Mouse (Mus musculus) intestine, embryonic 14.5 days (tissue): ENCODE results near the gene Mxra7. TPM values are rescaled to one million over a fixed set of nuclear protein-coding genes. Genes with fewer than 3 reads are reported as not detected.

Experiments used
- ATAC-seq: fragments of 200-750 bp; cut with Nextera tagmentation; replicated peaks from 2 replicates; pipeline ENCODE4 v1.8.0; 2017; ENCODE audit warnings: low read depth, moderate number of reproducible peaks, moderate TSS enrichment, moderate library complexity; ENCODE audit not compliant: low FRiP score, low TSS enrichment
- DNase-seq: peaks from one replicate; pipeline ENCODE4 v3.0.0-alpha.2; 2018; ENCODE audit warnings: low spot score
- H3K27ac ChIP-seq: fragments of 300-500 bp; sonication (generic); 2 replicates; pipeline ENCODE4 v1.5.1; 2014; ENCODE audit warnings: low read depth, mild to moderate bottlenecking, control low read depth
- H3K27me3 ChIP-seq: fragments of 300-500 bp; sonication (generic); replicated peaks from 2 replicates; pipeline ENCODE4 v1.6.1; 2014; ENCODE audit warnings: low read length, control low read depth; ENCODE audit not compliant: control insufficient read depth, insufficient read depth
- H3K36me3 ChIP-seq: fragments of 300-500 bp; sonication (generic); 2 replicates; pipeline ENCODE4 v1.6.1; 2014; ENCODE audit warnings: low read length, control low read depth; ENCODE audit not compliant: control insufficient read depth, insufficient read depth
- H3K4me1 ChIP-seq: fragments of 300-500 bp; sonication (generic); replicated peaks from 2 replicates; pipeline ENCODE4 v1.6.1; 2014; ENCODE audit warnings: low read length, control low read depth, mixed read lengths; ENCODE audit not compliant: control insufficient read depth, insufficient read depth
- H3K4me2 ChIP-seq: fragments of 300-500 bp; sonication (generic); 2 replicates; pipeline ENCODE4 v1.6.1; 2014; ENCODE audit warnings: low read length
- H3K4me3 ChIP-seq: fragments of 300-500 bp; sonication (generic); 2 replicates; pipeline ENCODE4 v1.5.1; 2014; ENCODE audit warnings: low read depth, low read length, control low read depth, mixed read lengths
- H3K9ac ChIP-seq: fragments of 300-500 bp; sonication (generic); 2 replicates; pipeline ENCODE4 v1.6.1; 2014; ENCODE audit warnings: mild to moderate bottlenecking, low read length
- H3K9me3 ChIP-seq: fragments of 300-500 bp; sonication (generic); 2 replicates; pipeline ENCODE4 v1.6.1; 2016; ENCODE audit warnings: low read length, control low read depth; ENCODE audit not compliant: control insufficient read depth
- WGBS: fragments of 180-500 bp; shearing (Covaris S2); extraction: QIAGEN DNeasy Blood & Tissue Kit; methylation state at CpG from one replicate; pipeline ENCODE4 v1.1.7; 2014; 5-methylcytosine and 5-hydroxymethylcytosine counted together
- polyA plus RNA-seq: library from polyadenylated mRNA; unstranded; fragments of >200 nt; fragmentation: Nextera tagmentation; extraction: Ambion mirVana; gene quantifications from 2 replicates; pipeline ENCODE4 v1.2.1, GENCODE M21; 2014

The Mxra7 gene
- polyA plus RNA-seq, 1 experiment from 2014 or later: 22.6 TPM

GRCm38 (mm10) chr11:116755191-116755590, 72.7 kb downstream of the Mxra7 start:
- H3K9me3 ChIP-seq: no peaks in the 10 kb centered on the region
- H3K4me3 ChIP-seq: no peak overlapping the region
- no peaks in the 10 kb centered on the region for H3K4me1 ChIP-seq
- no peak overlapping the region for H3K9ac ChIP-seq
- no peak overlapping the region for H3K27ac ChIP-seq
- no peaks in the 10 kb centered on the region for H3K27me3 ChIP-seq
- DNase-seq (no peak), ATAC-seq (no peak)
- H3K36me3 ChIP-seq: no peaks in the 10 kb centered on the region
- 68% methylated on average over 4 of the region's 4 CpGs for WGBS
- no peak overlapping the region for H3K4me2 ChIP-seq

GRCm38 (mm10) chr11:116753674-116754470, 74.0 kb downstream of the Mxra7 start:
- no peaks in the 10 kb centered on the region for H3K27me3 ChIP-seq
- 89% methylated on average over 5 of the region's 5 CpGs for WGBS
- H3K4me2 ChIP-seq: no peak overlapping the region
- no peak overlapping the region for H3K4me3 ChIP-seq
- H3K4me1 ChIP-seq: no peaks in the 10 kb centered on the region
- ATAC-seq (no peak), DNase-seq (no peak)
- no peak overlapping the region for H3K27ac ChIP-seq
- H3K9me3 ChIP-seq: no peaks in the 10 kb centered on the region
- H3K36me3 ChIP-seq: no peaks in the 10 kb centered on the region
- no peak overlapping the region for H3K9ac ChIP-seq

Other genes with a start within 250 kb of the Mxra7 start
- 9.7 and 9.8 TPM in 2 replicates for gene Ube2o, start 246.6 kb downstream of the Mxra7 start, polyA plus RNA-seq
- gene Aanat, start 241.6 kb downstream of the Mxra7 start, polyA plus RNA-seq: not detected in 2 replicates
- 5.7 and 5.9 TPM in 2 replicates for gene Rhbdf2, start 201.0 kb downstream of the Mxra7 start, polyA plus RNA-seq
- gene Prcd, start 174.5 kb downstream of the Mxra7 start, polyA plus RNA-seq: 0.75 and 1.8 TPM in 2 replicates
- 14.5 and 16.4 TPM in 2 replicates for gene Cygb, start 173.7 kb downstream of the Mxra7 start, polyA plus RNA-seq
- not detected in 2 replicates for gene St6galnac1, start 52.5 kb downstream of the Mxra7 start, polyA plus RNA-seq
- 70.3 and 81.4 TPM in 2 replicates for gene Mettl23, start 15.2 kb upstream of the Mxra7 start, polyA plus RNA-seq
- gene Jmjd6, start 15.4 kb upstream of the Mxra7 start, polyA plus RNA-seq: 82.8 and 85.3 TPM in 2 replicates
- gene Mfsd11, start 24.4 kb upstream of the Mxra7 start, polyA plus RNA-seq: 29.1 and 32.6 TPM in 2 replicates
- 811 and 855 TPM in 2 replicates for gene Srsf2, start 25.0 kb upstream of the Mxra7 start, polyA plus RNA-seq
- 0.69 and 0.92 TPM in 2 replicates for gene Mgat5b, start 90.8 kb upstream of the Mxra7 start, polyA plus RNA-seq